Mouse (Mus musculus) embryonic facial prominence, embryonic 10.5 days (tissue): ENCODE measurements around the gene Naga. TPM values are rescaled to one million over a fixed set of nuclear protein-coding genes. Genes with fewer than 3 reads are reported as not detected.
A peak's percentile ranks its signal among the peaks of the same experiment; 100 is the strongest.

Experiments
- DNase-seq: peaks from one replicate; pipeline ENCODE4 v3.0.0-alpha.2; 2017; ENCODE audit warnings: low spot score
- H3K27ac ChIP-seq: fragments of 300-500 bp; sonication (generic); replicated peaks from 2 replicates; pipeline ENCODE4 v1.5.1; 2016; ENCODE audit warnings: mild to moderate bottlenecking
- H3K27me3 ChIP-seq: fragments of 300-500 bp; sonication (generic); replicated peaks from 2 replicates; pipeline ENCODE4 v1.6.1; 2016; ENCODE audit warnings: low read depth, mild to moderate bottlenecking; ENCODE audit not compliant: poor library complexity, severe bottlenecking
- H3K36me3 ChIP-seq: fragments of 300-500 bp; sonication (generic); replicated peaks from 2 replicates; pipeline ENCODE4 v1.6.1; 2016; ENCODE audit warnings: mild to moderate bottlenecking, moderate library complexity
- H3K4me1 ChIP-seq: fragments of 300-500 bp; sonication (generic); 2 replicates; pipeline ENCODE4 v1.6.1; 2016
- H3K4me3 ChIP-seq: fragments of 300-500 bp; sonication (generic); 2 replicates; pipeline ENCODE4 v1.5.1; 2016; ENCODE audit warnings: mild to moderate bottlenecking, moderate library complexity
- H3K9me3 ChIP-seq: fragments of 300-500 bp; sonication (generic); 2 replicates; pipeline ENCODE4 v1.6.1; 2016; ENCODE audit warnings: mild to moderate bottlenecking
- WGBS: fragments of 180-500 bp; shearing (Covaris S2); methylation state at CpG from one replicate; pipeline ENCODE4 v1.1.7; 2016; 5-methylcytosine and 5-hydroxymethylcytosine counted together
- polyA plus RNA-seq: library from polyadenylated mRNA; unstranded; fragments of >200 nt; fragmentation: Nextera tagmentation; extraction: Ambion mirVana; gene quantifications from 2 replicates; pipeline ENCODE4 v1.2.1, GENCODE M21; 2016

Gene Naga
- polyA plus RNA-seq, 1 experiment from 2014 or later = 19.2 TPM

- Histone ChIP-seq H3K27me3 (peaks cover 31% of the 10 kb centered on the region), H3K4me1 (peaks cover 55% of the 10 kb centered on the region), H3K27ac (peak overlapping the region; percentile 87), H3K36me3 (peaks cover 1% of the 10 kb centered on the region; the same call in 1 of the 2 replicates), H3K4me3 (peak overlapping the region; percentile 59), H3K9me3 (no peaks in the 10 kb centered on the region)
- 66% methylated on average over 15 of the region's 15 CpGs for WGBS
- DNase-seq = no peak
Measured at GRCm38 (mm10) chr15:82341675-82342542, 3.2 kb upstream of the Naga start.

GRCm38 (mm10) chr15:82341036-82341501 lies 2.3 kb upstream of the Naga start:
- Histone ChIP-seq H3K36me3 (peaks cover 10% of the 10 kb centered on the region), H3K27me3 (peaks cover 31% of the 10 kb centered on the region), H3K4me3 (peak overlapping the region; percentile 59), H3K27ac (peak overlapping the region; percentile 87), H3K9me3 (no peaks in the 10 kb centered on the region), H3K4me1 (peaks cover 58% of the 10 kb centered on the region)
- DNase-seq = peak; percentile 70
- 1% methylated on average over 40 of the region's 40 CpGs for WGBS

GRCm38 (mm10) chr15:82340414-82341035 lies 1.8 kb upstream of the Naga start:
- peak overlapping the region; percentile 59 for H3K4me3 ChIP-seq
- no peaks in the 10 kb centered on the region for H3K9me3 ChIP-seq
- peak overlapping the region; percentile 87 for H3K27ac ChIP-seq
- 33% methylated on average over 21 of the region's 21 CpGs for WGBS
- H3K36me3 ChIP-seq = peaks cover 15% of the 10 kb centered on the region
- peaks cover 59% of the 10 kb centered on the region for H3K4me1 ChIP-seq
- H3K27me3 ChIP-seq = peaks cover 31% of the 10 kb centered on the region
- peak; percentile 32 for DNase-seq

DNA sequence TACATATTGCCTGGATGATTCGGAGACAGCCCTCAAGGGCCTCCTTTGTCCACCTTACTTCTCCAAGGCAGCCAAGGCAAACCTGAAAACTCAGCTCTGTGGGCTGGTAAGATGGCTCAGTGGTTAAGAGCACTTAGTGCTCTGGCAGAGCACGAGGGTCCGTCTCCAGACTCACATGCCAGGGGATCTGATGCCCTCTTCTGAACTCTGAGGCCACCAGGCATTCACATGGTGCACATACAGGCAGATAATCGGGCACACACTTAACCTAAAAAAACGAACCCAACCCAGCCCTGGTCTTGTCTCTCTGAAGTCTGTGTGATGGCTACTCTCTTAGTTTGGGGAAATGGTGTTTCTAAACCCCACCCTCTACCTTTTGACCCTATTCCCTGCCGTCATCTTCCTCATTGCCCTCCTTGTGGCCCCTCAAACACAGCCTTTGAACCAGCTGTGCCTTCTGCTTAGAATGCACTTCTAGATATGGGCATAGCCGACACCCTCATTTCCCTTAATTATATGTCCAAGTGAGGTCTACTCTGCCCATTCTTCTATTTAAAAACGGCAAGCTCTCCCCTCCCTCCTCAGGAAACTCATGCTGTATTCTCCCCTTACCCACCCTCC lies 1.0 kb upstream of the Naga start:
- peaks cover 31% of the 10 kb centered on the region for H3K27me3 ChIP-seq
- H3K27ac ChIP-seq = peak overlapping the region; percentile 87; the same call in 1 of the 2 replicates
- H3K9me3 ChIP-seq = no peaks in the 10 kb centered on the region
- 73% methylated on average over 8 of the region's 8 CpGs for WGBS
- peak overlapping the region; percentile 67; the same call in 1 of the 2 replicates for H3K4me3 ChIP-seq
- H3K36me3 ChIP-seq = peaks cover 23% of the 10 kb centered on the region
- DNase-seq = no peak
- peaks cover 59% of the 10 kb centered on the region for H3K4me1 ChIP-seq

- peaks cover 29% of the 10 kb centered on the region for H3K36me3 ChIP-seq
- peak overlapping the region; percentile 85 for H3K27ac ChIP-seq
- peaks cover 59% of the 10 kb centered on the region for H3K4me1 ChIP-seq
- peak overlapping the region; percentile 67 for H3K4me3 ChIP-seq
- WGBS = 60% methylated on average over 10 of the region's 10 CpGs
- no peak for DNase-seq
- H3K9me3 ChIP-seq = no peaks in the 10 kb centered on the region
- H3K27me3 ChIP-seq = peaks cover 31% of the 10 kb centered on the region
Measured at GRCm38 (mm10) chr15:82339150-82339549, 425 bp upstream of the Naga start.

DNA sequence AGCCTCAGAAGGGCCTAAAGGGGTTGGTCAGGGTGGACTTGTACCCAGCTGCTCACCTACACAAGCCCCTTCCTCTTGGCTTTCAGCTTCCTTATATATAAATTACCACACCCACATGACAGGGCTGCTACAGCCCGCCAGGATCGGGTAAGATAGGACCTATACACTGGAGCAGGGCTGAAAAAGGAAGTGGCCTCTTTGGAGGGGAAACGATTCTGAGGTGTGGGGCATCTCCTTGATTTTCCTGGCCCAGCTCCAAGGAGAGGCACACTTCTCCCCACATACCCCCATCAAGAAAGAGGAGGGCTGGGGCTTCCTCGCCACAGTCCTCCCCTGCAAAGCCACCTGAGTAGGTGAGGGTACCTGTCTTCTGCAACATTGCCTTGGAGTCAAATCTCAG lies 850 bp downstream of the Naga start:
- H3K27ac ChIP-seq = peak overlapping the region; percentile 85
- WGBS = 52% methylated on average over 4 of the region's 4 CpGs
- H3K9me3 ChIP-seq = no peaks in the 10 kb centered on the region

GRCm38 (mm10) chr15:82336629-82337028 lies 2.1 kb downstream of the Naga start:
- WGBS = 77% methylated on average over 12 of the region's 12 CpGs
- no peak for DNase-seq
- Histone ChIP-seq H3K27me3 (peaks cover 24% of the 10 kb centered on the region), H3K9me3 (no peaks in the 10 kb centered on the region), H3K4me3 (0 out of 2 replicates have a peak overlapping the region, but pooled peaks have one; percentile 2), H3K27ac (no peak overlapping the region), H3K4me1 (peaks cover 53% of the 10 kb centered on the region), H3K36me3 (peaks cover 47% of the 10 kb centered on the region)

More for the DNA sequence above, 850 bp downstream of the Naga start:
- no peak for DNase-seq
- H3K36me3 ChIP-seq = peaks cover 37% of the 10 kb centered on the region
- peaks cover 59% of the 10 kb centered on the region for H3K4me1 ChIP-seq
- H3K27me3 ChIP-seq = peaks cover 31% of the 10 kb centered on the region
- H3K4me3 ChIP-seq = peak overlapping the region; percentile 67

GRCm38 (mm10) chr15:82335194-82335593 lies 3.5 kb downstream of the Naga start:
- Histone ChIP-seq H3K36me3 (peaks cover 61% of the 10 kb centered on the region), H3K27me3 (peaks cover 9% of the 10 kb centered on the region), H3K9me3 (no peaks in the 10 kb centered on the region), H3K4me1 (peaks cover 42% of the 10 kb centered on the region), H3K4me3 (no peak overlapping the region), H3K27ac (no peak overlapping the region)
- WGBS = 96% methylated on average over 4 of the region's 4 CpGs
- no peak for DNase-seq

- 68% methylated on average over 2 of the region's 2 CpGs for WGBS
- H3K36me3 ChIP-seq = peaks cover 17% of the 10 kb centered on the region
- 0 out of 2 replicates have a peak, but pooled peaks cover 4% of the 10 kb centered on the region for H3K27me3 ChIP-seq
- H3K4me3 ChIP-seq = no peak overlapping the region
- no peaks in the 10 kb centered on the region for H3K9me3 ChIP-seq
- no peak overlapping the region for H3K27ac ChIP-seq
- peaks cover 27% of the 10 kb centered on the region for H3K4me1 ChIP-seq
- DNase-seq = no peak
Measured at GRCm38 (mm10) chr15:82325382-82325781, 13.3 kb downstream of the Naga start.

- no peak overlapping the region for H3K4me3 ChIP-seq
- H3K4me1 ChIP-seq = peaks cover 22% of the 10 kb centered on the region
- no peak for DNase-seq
- H3K9me3 ChIP-seq = no peaks in the 10 kb centered on the region
- 0 out of 2 replicates have a peak, but pooled peaks cover 4% of the 10 kb centered on the region for H3K27me3 ChIP-seq
- H3K36me3 ChIP-seq = no peaks in the 10 kb centered on the region
- no peak overlapping the region for H3K27ac ChIP-seq
- WGBS = 80% methylated on average over 8 of the region's 8 CpGs
Measured at GRCm38 (mm10) chr15:82322195-82322594, 16.5 kb downstream of the Naga start.

- H3K27ac ChIP-seq = no peak overlapping the region
- H3K4me3 ChIP-seq = no peak overlapping the region
- peaks cover 6% of the 10 kb centered on the region for H3K4me1 ChIP-seq
- no peaks in the 10 kb centered on the region for H3K36me3 ChIP-seq
- 0 out of 2 replicates have a peak, but pooled peaks cover 4% of the 10 kb centered on the region for H3K27me3 ChIP-seq
- H3K9me3 ChIP-seq = no peaks in the 10 kb centered on the region
- no peak for DNase-seq
- WGBS = 81% methylated on average over 1 of the region's 1 CpGs
Measured at GRCm38 (mm10) chr15:82319613-82320012, 19.1 kb downstream of the Naga start.

DNA sequence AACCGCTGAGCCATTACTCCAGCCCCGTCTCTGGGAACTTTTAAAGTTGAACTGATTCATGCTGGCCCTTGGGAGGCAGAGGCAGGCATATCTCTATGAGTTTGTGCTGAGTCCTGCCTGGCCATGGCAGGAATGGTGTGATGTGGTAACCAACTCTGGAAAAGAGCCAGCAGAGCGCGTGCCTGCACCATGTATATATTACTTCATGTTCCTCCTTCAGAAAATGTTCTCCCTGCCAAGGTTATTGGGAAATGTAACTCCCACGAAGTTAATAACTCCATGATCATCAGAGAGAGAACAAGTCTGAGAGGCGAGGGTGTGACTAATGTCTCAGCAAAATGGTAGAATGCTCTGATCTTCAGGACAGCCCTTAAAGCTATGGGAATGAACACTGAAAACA lies 20.9 kb downstream of the Naga start:
- no peaks in the 10 kb centered on the region for H3K36me3 ChIP-seq
- H3K27ac ChIP-seq = no peak overlapping the region
- no peak overlapping the region for H3K4me3 ChIP-seq
- WGBS = 84% methylated on average over 6 of the region's 6 CpGs
- DNase-seq = no peak
- 0 out of 2 replicates have a peak, but pooled peaks cover under 1% of the 10 kb centered on the region for H3K27me3 ChIP-seq
- H3K4me1 ChIP-seq = no peaks in the 10 kb centered on the region
- H3K9me3 ChIP-seq = no peaks in the 10 kb centered on the region
